ENCODE assay signal across 15 mouse cellular contexts in the genomic region with DNA sequence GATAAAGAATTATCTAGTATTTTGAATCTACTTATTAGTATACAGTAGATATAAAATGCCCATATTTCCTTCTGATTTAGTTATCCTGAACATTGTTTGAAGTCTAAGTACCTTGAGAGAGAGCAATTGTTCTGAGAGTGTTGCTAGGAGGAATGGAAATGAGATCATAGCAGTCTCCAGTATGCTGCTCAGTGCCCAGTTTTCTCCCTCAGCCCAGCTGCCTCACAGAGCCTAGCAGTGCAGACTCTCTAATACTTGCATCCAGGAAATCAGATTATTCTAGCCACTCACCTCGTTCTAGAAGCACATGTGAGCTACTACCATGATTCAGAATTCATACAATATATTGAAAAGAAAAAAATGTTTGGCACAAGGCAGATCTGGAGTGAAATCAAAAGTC.
"Had no signal": no experiment of that assay in that cellular context is flagged by ENCODE, and none has a peak within 500 bp of the region (broad histone marks: within the 10 kb centered on the region; RNA-seq: fewer than 3 reads in every experiment).

No protein-coding gene starts in this region.

- ATAC-seq: midbrain, embryonic 13.5 days had no signal

- H3K4me1 ChIP-seq: kidney, embryonic 15.5 days; limb, embryonic 13.5 days; midbrain, embryonic 13.5 days; neural tube, embryonic 15.5 days had no signal

- H3K9ac ChIP-seq: kidney, embryonic 15.5 days; limb, embryonic 13.5 days; liver, embryonic 14.5 days; midbrain, embryonic 13.5 days; neural tube, embryonic 15.5 days had no signal

- H3K27ac ChIP-seq: kidney, embryonic 15.5 days; limb, embryonic 13.5 days; liver, embryonic 14.5 days; midbrain, embryonic 13.5 days; neural tube, embryonic 15.5 days had no signal

- DNase-seq: kidney, adult 2 months; kidney, postnatal 14 days; left cerebral cortex, postnatal 4 days; lung, adult 18-20 months; right cerebral cortex, adult 18-20 months; right cerebral cortex, postnatal 4 days; spleen, adult 18-20 months; thymus, adult 18-20 months; thymus, postnatal 14 days had no signal

- H3K9me3 ChIP-seq: kidney, embryonic 15.5 days; limb, embryonic 13.5 days; midbrain, embryonic 13.5 days; neural tube, embryonic 15.5 days had no signal

- H3K36me3 ChIP-seq: kidney, embryonic 15.5 days; limb, embryonic 13.5 days; midbrain, embryonic 13.5 days; neural tube, embryonic 15.5 days had no signal

- H3K4me3 ChIP-seq: kidney, embryonic 15.5 days; limb, embryonic 13.5 days; midbrain, embryonic 13.5 days; myocyte; neural tube, embryonic 15.5 days had no signal

- H3K4me2 ChIP-seq: kidney, embryonic 15.5 days; limb, embryonic 13.5 days; midbrain, embryonic 13.5 days; neural tube, embryonic 15.5 days had no signal

- H3K27me3 ChIP-seq: kidney, embryonic 15.5 days; limb, embryonic 13.5 days; midbrain, embryonic 13.5 days; neural tube, embryonic 15.5 days had no signal
